Mouse (Mus musculus): Measurements from ENCODE around the gene Spin2c. TPM values are rescaled to one million over a fixed set of nuclear protein-coding genes. Genes with fewer than 3 reads are reported as not detected.

Spin2c gene
- 34.6 and 38.1 TPM in 2 replicates for polyA plus RNA-seq (2014; fragmentation: Nextera tagmentation; extraction: Ambion mirVana)

- no peaks in the 10 kb centered on the region for H3K27me3 ChIP-seq (ENCODE audit: control insufficient read depth, insufficient read depth, low read length)
- WGBS = 14% methylated on average over 23 of the region's 23 CpGs
- ATAC-seq (ENCODE audit: insufficient number of reproducible peaks, low FRiP score, low TSS enrichment, low read depth) = peak; percentile 96
- H3K4me1 ChIP-seq (ENCODE audit: control insufficient read depth, insufficient read depth, low read length) = no peaks in the 10 kb centered on the region
- peak within 1 kb of the TSS; percentile 44 for H3K4me2 ChIP-seq (ENCODE audit: low read depth, severe bottlenecking)
- H3K4me3 ChIP-seq (ENCODE audit: low read depth, low read length) = peak within 1 kb of the TSS; percentile 43
- H3K9ac ChIP-seq (ENCODE audit: low read length) = peak within 1 kb of the TSS; percentile 53; the same call in 1 of the 2 replicates
- H3K9me3 ChIP-seq (ENCODE audit: control insufficient read depth, low read length) = no peaks in the 10 kb centered on the region
- no peaks in the 10 kb centered on the region for H3K36me3 ChIP-seq (ENCODE audit: control insufficient read depth, insufficient read depth, low read length)
- peak; percentile 72 for DNase-seq (ENCODE audit: low spot score)
- peak within 1 kb of the TSS; percentile 43 for H3K27ac ChIP-seq (replicated peaks; ENCODE audit: low read depth, low read length)
Measured at GRCm38 (mm10) chrX:153831951-153832561, at the start of gene Spin2c. Gene Spin2c (plus strand): TSS chrX:153832225.

GRCm38 (mm10) chrX:153832606-153833005, 581 bp downstream of the Spin2c start:
- Histone ChIP-seq H3K27ac (replicated peaks; ENCODE audit: low read depth, low read length) (no peak overlapping the region), H3K9me3 (ENCODE audit: control insufficient read depth, low read length) (no peaks in the 10 kb centered on the region), H3K27me3 (ENCODE audit: control insufficient read depth, insufficient read depth, low read length) (no peaks in the 10 kb centered on the region), H3K4me2 (ENCODE audit: low read depth, severe bottlenecking) (peak overlapping the region; percentile 44), H3K9ac (ENCODE audit: low read length) (peak overlapping the region; percentile 53; the same call in 1 of the 2 replicates), H3K4me1 (ENCODE audit: control insufficient read depth, insufficient read depth, low read length) (no peaks in the 10 kb centered on the region), H3K36me3 (ENCODE audit: control insufficient read depth, insufficient read depth, low read length) (no peaks in the 10 kb centered on the region), H3K4me3 (ENCODE audit: low read depth, low read length) (peak overlapping the region; percentile 43)
- peak; percentile 36; the same call in 1 of the 2 replicates for ATAC-seq (ENCODE audit: insufficient number of reproducible peaks, low FRiP score, low TSS enrichment, low read depth)
- WGBS = 27% methylated on average over 14 of the region's 14 CpGs
- DNase-seq (ENCODE audit: low spot score) = no peak

Other genes starting within 250 kb of the Spin2c start
- 3.3 and 4.1 TPM in 2 replicates for gene Kctd12b, start 135.8 kb upstream of the Spin2c start, polyA plus RNA-seq (2014; fragmentation: Nextera tagmentation; extraction: Ambion mirVana)
- 74.9 and 77.5 TPM in 2 replicates for gene Nbdy, start 108.6 kb upstream of the Spin2c start, polyA plus RNA-seq (2014; fragmentation: Nextera tagmentation; extraction: Ambion mirVana)
- not detected in 2 replicates for gene Samt1, start 180.4 kb downstream of the Spin2c start, polyA plus RNA-seq (2014; fragmentation: Nextera tagmentation; extraction: Ambion mirVana)
- not detected in 2 replicates for gene 4921511M17Rik, start 201.6 kb downstream of the Spin2c start, polyA plus RNA-seq (2014; fragmentation: Nextera tagmentation; extraction: Ambion mirVana)
- not detected in 2 replicates for gene Gm10057, start 222.8 kb downstream of the Spin2c start, polyA plus RNA-seq (2014; fragmentation: Nextera tagmentation; extraction: Ambion mirVana)